Mouse (Mus musculus) layer of hippocampus, adult 8-10 months (tissue): ENCODE results near the gene Krtap10-10. TPM values are rescaled to one million over a fixed set of nuclear protein-coding genes. Genes with fewer than 3 reads are reported as not detected.

Source experiments
- DNase-seq, 2 experiments: peaks; one replicate each; pipeline ENCODE4 v3.0.0; 2022; ENCODE audit warnings: low spot score in 2 of 2
- total RNA-seq, 4 experiments: library from RNA; stranded (reverse); gene quantifications; 2 replicates each; pipeline ENCODE4 v1.2.4; 2022

Krtap10-10 gene
- total RNA-seq, 4 experiments from 2014 or later: not detected

DNA sequence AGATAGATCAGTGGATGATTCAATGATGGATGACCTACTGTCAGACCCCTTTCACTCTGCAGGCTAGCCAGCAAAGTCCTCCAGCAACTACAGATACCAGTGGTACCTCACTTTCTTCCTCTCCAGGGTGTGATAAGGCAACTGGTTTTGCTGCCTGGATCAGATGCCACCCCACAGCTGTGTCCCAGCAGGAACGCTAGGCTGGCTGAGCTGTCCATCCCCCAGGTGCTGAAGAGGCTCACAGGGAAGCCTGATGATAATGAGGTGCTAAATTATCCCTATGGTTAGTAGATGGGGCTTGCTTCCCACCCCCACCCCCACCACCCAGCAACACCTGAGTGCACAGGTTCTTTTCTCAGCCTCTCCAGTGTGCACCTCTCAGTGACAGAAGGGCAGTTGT, 31.8 kb downstream of the Krtap10-10 start:
- no peak for DNase-seq

DNA sequence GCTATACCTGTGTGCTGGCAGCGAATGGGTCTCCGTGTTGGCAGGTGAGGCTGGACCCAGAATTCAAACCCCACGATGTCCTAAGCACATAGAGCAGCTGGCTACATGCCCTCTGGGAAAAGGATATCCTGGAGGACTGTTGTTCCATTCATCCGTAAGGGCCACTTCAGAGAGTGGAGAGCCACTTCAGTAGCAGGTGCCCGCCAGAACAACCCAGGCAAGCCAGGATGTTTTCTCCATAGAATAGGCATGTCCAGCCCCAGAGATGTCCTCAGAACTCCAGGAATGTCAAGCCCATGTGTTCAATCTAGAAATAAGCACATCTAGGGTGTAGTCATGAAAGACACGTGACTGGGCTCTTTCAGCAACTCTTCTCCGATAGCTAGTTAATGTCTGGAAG, 33.9 kb downstream of the Krtap10-10 start:
- DNase-seq: no peak

DNA sequence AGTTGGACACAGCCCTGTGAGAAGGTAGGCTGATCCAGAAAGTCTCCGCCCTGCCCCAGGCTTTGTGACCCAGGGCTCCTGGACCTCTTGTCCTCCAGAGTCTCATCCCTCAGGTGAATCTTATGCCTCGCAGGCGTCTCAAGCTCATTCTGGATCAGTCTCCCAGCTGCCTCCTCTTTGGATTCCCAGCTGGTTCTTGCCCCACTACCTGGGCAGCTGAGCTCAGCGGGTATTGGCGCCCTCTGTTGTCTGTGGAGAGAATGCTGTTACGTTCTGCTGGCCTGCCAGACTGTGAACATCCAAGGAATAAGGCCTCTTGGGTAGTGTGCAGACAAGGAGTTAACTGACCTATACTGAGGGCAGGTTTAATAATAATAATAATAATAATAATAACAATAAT, 43.2 kb downstream of the Krtap10-10 start:
- DNase-seq: peak in 1 of 2 experiments; percentile 33

DNA sequence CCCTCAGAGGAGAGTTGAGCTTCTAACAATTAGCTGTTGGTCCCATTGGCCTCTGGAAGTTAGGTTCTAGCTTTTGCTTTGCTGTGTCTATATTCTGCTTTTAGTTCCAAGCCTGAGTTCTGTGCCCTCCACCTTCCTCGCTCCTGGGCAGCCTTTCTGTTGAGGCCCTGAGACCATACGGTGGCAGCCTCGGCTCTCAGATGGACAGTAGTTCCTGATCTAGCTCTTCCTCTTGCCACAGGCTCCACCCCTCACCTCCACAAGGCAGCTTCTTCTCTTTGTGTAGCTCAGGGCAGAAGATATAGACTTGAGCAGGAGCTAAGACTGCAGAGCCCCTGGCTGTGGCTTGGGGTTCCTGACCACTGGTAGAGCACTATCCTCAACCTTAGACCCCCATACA, 44.6 kb downstream of the Krtap10-10 start:
- no peak for DNase-seq

DNA sequence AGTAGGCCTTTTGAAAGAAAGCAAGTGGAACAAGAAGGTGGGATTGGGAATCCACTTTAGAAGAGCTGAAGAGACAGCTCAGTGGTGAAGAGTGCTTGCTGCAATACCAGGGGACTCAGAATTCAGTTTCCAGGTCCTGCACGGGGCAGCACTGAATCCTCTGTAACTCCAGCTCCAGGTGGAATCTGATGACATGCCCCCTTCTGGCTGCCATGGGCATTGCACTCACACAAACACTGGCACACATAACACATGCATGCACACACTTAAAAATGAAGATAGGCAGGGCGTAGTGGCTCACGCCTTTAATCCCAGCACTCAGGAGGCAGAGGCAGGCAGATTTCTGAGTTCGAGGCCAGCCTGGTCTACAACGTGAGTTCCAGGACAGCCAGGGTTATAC, 46.8 kb downstream of the Krtap10-10 start:
- no peak for DNase-seq

DNA sequence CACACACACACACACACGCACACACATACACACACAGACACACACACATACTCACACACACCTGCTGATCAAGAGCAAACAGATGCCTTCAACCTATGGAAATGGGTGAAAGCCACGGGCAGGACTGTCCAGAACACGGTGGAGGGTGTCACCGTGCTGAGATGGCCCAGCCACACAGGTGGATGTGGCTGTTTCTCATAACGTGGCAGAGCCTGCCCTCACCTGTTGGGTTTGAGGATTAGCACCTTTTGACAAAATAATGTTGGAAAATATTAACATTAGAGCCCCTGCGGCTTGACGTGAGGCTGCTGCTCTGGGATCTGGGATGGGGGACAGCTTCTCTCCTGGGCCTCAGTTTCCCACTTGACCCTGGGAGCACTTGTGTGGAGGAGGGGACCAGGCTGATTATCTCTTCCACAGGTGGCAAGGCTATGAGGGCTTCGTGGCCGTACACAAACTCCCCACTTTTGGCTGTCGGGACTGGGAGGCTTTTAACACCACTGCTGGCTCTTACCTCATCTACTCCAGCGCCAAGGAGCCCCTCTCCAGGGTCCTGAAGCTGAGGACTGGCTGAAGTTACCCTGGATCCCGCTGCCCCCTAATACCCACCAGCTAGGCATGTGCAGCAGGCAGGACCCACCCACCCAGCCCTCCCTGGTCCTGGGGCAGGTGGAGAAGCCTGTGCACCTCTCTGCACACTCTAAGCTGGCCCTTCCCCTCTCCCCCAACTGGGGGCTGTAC, 50.4 kb downstream of the Krtap10-10 start:
- no peak for DNase-seq

Other genes with a start within 250 kb of the Krtap10-10 start
- gene Sumo3, start 229.8 kb upstream of the Krtap10-10 start, total RNA-seq: 100 to 1,000 TPM; 144 to 152 (median 147) TPM
- 10 to 100 TPM in 3 of 4 experiments, 1 to 10 TPM in 1; 7.6 to 33.3 (median 12.1) TPM for gene Gm49325, start 229.8 kb upstream of the Krtap10-10 start, total RNA-seq
- gene Ube2g2, start 213.7 kb upstream of the Krtap10-10 start, total RNA-seq: 10 to 100 TPM; 64.2 to 89.9 (median 76.6) TPM
- not detected for gene Tspear, start 149.4 kb upstream of the Krtap10-10 start, total RNA-seq
- gene Gm19402, start 145.2 kb upstream of the Krtap10-10 start, total RNA-seq: not detected
- not detected for gene Gm9508, start 138.7 kb upstream of the Krtap10-10 start, total RNA-seq
- not detected for gene Gm10272, start 129.3 kb upstream of the Krtap10-10 start, total RNA-seq
- gene Gm10024, start 124.5 kb upstream of the Krtap10-10 start, total RNA-seq: not detected
- not detected for gene Gm10142, start 120.1 kb upstream of the Krtap10-10 start, total RNA-seq
- not detected for gene Krtap12-1, start 115.3 kb upstream of the Krtap10-10 start, total RNA-seq
- gene Gm10100, start 109.5 kb upstream of the Krtap10-10 start, total RNA-seq: not detected
- gene Gm18596, start 93.3 kb upstream of the Krtap10-10 start, total RNA-seq: not detected
- not detected for gene Gm9736, start 84.6 kb upstream of the Krtap10-10 start, total RNA-seq
- gene Gm3233, start 76.3 kb upstream of the Krtap10-10 start, total RNA-seq: not detected
- not detected for gene Gm3238, start 64.6 kb upstream of the Krtap10-10 start, total RNA-seq
- gene Gm7138, start 59.0 kb upstream of the Krtap10-10 start, total RNA-seq: not detected
- not detected for gene Gm3250, start 53.4 kb upstream of the Krtap10-10 start, total RNA-seq
- not detected for gene Gm7137, start 47.7 kb upstream of the Krtap10-10 start, total RNA-seq
- not detected for gene Gm9639, start 40.9 kb upstream of the Krtap10-10 start, total RNA-seq
- not detected for gene Gm19668, start 36.8 kb upstream of the Krtap10-10 start, total RNA-seq
- not detected for gene Gm9507, start 24.1 kb upstream of the Krtap10-10 start, total RNA-seq
- not detected for gene Gm2696, start 21.3 kb upstream of the Krtap10-10 start, total RNA-seq
- not detected for gene Krtap10-4, start 8.9 kb upstream of the Krtap10-10 start, total RNA-seq
- not detected for gene Gm36176, start 10.9 kb downstream of the Krtap10-10 start, total RNA-seq
- gene Gm10318, start 16.9 kb downstream of the Krtap10-10 start, total RNA-seq: not detected
- not detected for gene Gm3285, start 26.0 kb downstream of the Krtap10-10 start, total RNA-seq
- gene Lrrc3, start 66.6 kb downstream of the Krtap10-10 start, total RNA-seq: 1 to 10 TPM; 4.5 to 7.7 (median 5.4) TPM
- 10 to 100 TPM; 43.0 to 47.6 (median 45.7) TPM for gene Trpm2, start 134.6 kb downstream of the Krtap10-10 start, total RNA-seq
- gene 1810043G02Rik, start 142.6 kb downstream of the Krtap10-10 start, total RNA-seq: 10 to 100 TPM; 36.6 to 46.0 (median 40.5) TPM
- gene Pfkl, start 174.1 kb downstream of the Krtap10-10 start, total RNA-seq: 100 to 1,000 TPM; 224 to 240 (median 229) TPM
- gene Dnmt3l, start 206.0 kb downstream of the Krtap10-10 start, total RNA-seq: under 1 TPM in 3 of 4 experiments, not detected in 1; 0.29 to 0.72 (median 0.30) TPM
- under 1 TPM; 0.56 to 0.93 (median 0.63) TPM for gene Aire, start 207.7 kb downstream of the Krtap10-10 start, total RNA-seq
- 10 to 100 TPM; 12.1 to 13.2 (median 13.0) TPM for gene Icosl, start 233.4 kb downstream of the Krtap10-10 start, total RNA-seq